Mouse (Mus musculus): ENCODE measurements at regions not wholly inside any gene's neighbourhood (a gene's known extent, or its start where the extent isn't known, plus 50 kb on each side); places are given as distances from the start of the nearest gene placed in this dataset.

DNA sequence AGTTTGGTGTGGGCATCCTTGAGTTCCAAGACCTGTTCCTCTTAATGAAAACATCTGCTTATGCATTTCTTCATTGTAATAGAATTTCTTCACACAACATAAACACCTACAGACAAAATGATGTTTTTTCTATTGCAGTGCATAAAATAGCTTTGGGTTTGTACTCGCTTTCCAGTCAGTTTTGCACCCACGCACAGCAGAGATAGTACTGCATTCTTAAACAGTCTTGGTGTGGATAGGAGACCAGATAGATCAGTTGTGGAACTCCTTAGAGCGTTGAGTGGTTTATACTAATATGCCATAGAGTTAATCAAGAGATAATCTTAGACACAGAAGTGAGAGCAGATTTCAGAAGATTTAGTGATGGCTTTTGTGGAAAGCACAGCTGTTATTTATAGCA, 273.7 kb upstream of the Gm5148 start:
- TF ChIP-seq CTCF (IDR thresholded peaks at IDR 0.05; ENCODE audit: insufficient read depth, low read length) (no peak), POLR2A (IDR thresholded peaks at IDR 0.05; ENCODE audit: borderline replicate concordance, extremely low read depth, low read depth, low read length) (no peak)

Data from lung, adult 2 months (tissue).